Mouse (Mus musculus) liver, adult 2 months (tissue): Measurements from ENCODE around the gene Atp2c2. TPM values are rescaled to one million over a fixed set of nuclear protein-coding genes. Genes with fewer than 3 reads are reported as not detected.

Experiments
- DNase-seq: peaks from one replicate; pipeline ENCODE4 v3.0.0-alpha.2; 2011; ENCODE audit warnings: low read depth, low spot score; ENCODE audit errors: extremely low read depth
- H3K27ac ChIP-seq: fragments of 200-500 bp; replicated peaks from 2 replicates; pipeline ENCODE4 v1.5.1; 2012; ENCODE audit warnings: low read depth, mild to moderate bottlenecking, control low read depth, inconsistent platforms, low read length; ENCODE audit not compliant: insufficient read depth
- H3K27me3 ChIP-seq: fragments of 200-500 bp; 2 replicates; pipeline ENCODE4 v1.6.1; 2012; ENCODE audit warnings: mild to moderate bottlenecking, moderate library complexity, low read length, inconsistent platforms; ENCODE audit not compliant: control insufficient read depth, insufficient read depth
- H3K36me3 ChIP-seq: fragments of 200-500 bp; 2 replicates; pipeline ENCODE4 v1.6.1; 2012; ENCODE audit warnings: low read length, inconsistent platforms; ENCODE audit not compliant: control insufficient read depth, insufficient read depth
- H3K4me1 ChIP-seq: fragments of 200-500 bp; 2 replicates; pipeline ENCODE4 v1.6.1; 2011; ENCODE audit warnings: low read length; ENCODE audit not compliant: control insufficient read depth, insufficient read depth
- H3K4me3 ChIP-seq: fragments of 200-500 bp; 2 replicates; pipeline ENCODE4 v1.5.1; 2011; ENCODE audit warnings: low read depth, mild to moderate bottlenecking, control low read depth, low read length, moderate library complexity; ENCODE audit not compliant: insufficient read depth
- H3K79me2 ChIP-seq: fragments of 200-500 bp; 2 replicates; pipeline ENCODE4 v1.6.1; 2012; ENCODE audit warnings: inconsistent platforms, mild to moderate bottlenecking, low read length, moderate library complexity; ENCODE audit not compliant: control insufficient read depth, insufficient read depth
- H3K9ac ChIP-seq: fragments of 200-500 bp; 2 replicates; pipeline ENCODE4 v1.6.1; 2012; ENCODE audit warnings: low read depth, mild to moderate bottlenecking, control low read depth, inconsistent platforms, low read length
- CTCF ChIP-seq: fragments of 200-500 bp; IDR thresholded peaks from 2 replicates; pipeline ENCODE4 v1.5.1; 2011; ENCODE audit warnings: low read depth, low read length, control low read depth
- POLR2A ChIP-seq: fragments of 200-500 bp; IDR thresholded peaks from 2 replicates; pipeline ENCODE4 v1.6.1; 2011; ENCODE audit warnings: low read length, control low read depth; ENCODE audit not compliant: insufficient read depth; ENCODE audit errors: extremely low read depth
- WGBS: fragments of 180-500 bp; shearing (Covaris S2); methylation state at CpG from one replicate; pipeline ENCODE4 v1.1.7; 2018; 5-methylcytosine and 5-hydroxymethylcytosine counted together
- polyA plus RNA-seq: library from polyadenylated mRNA; depleted of rRNA; stranded (reverse); fragments of >200 nt; gene quantifications from 2 replicates; pipeline ENCODE4 v1.2.3, GENCODE M21; 2012
- total RNA-seq: library from RNA; depleted of rRNA; stranded (reverse); fragments of >200 nt; gene quantifications from 2 replicates; pipeline ENCODE4 v1.2.3, GENCODE M21; 2014

Atp2c2 gene
- total and polyA plus RNA-seq, 2 experiments: not detected

- Histone ChIP-seq H3K79me2 (no peaks in the 10 kb centered on the region), H3K4me3 (no peak overlapping the region), H3K36me3 (no peaks in the 10 kb centered on the region), H3K27ac (no peak overlapping the region), H3K9ac (no peak overlapping the region), H3K4me1 (no peaks in the 10 kb centered on the region), H3K27me3 (no peaks in the 10 kb centered on the region)
- TF ChIP-seq CTCF (no peak), POLR2A (no peak)
- no peak for DNase-seq
- WGBS: 93% methylated on average over 8 of the region's 8 CpGs
Measured at GRCm38 (mm10) chr8:119708471-119708870, 8.7 kb downstream of the Atp2c2 start.

- WGBS: 83% methylated on average over 14 of the region's 14 CpGs
- Histone ChIP-seq H3K36me3 (no peaks in the 10 kb centered on the region), H3K9ac (no peak overlapping the region), H3K4me1 (no peaks in the 10 kb centered on the region), H3K4me3 (no peak overlapping the region), H3K79me2 (no peaks in the 10 kb centered on the region), H3K27me3 (no peaks in the 10 kb centered on the region), H3K27ac (no peak overlapping the region)
- no peak for DNase-seq
- no peak for TF ChIP-seq POLR2A
- no peak for TF ChIP-seq CTCF
Measured at GRCm38 (mm10) chr8:119708878-119709702, 9.3 kb downstream of the Atp2c2 start.

DNA sequence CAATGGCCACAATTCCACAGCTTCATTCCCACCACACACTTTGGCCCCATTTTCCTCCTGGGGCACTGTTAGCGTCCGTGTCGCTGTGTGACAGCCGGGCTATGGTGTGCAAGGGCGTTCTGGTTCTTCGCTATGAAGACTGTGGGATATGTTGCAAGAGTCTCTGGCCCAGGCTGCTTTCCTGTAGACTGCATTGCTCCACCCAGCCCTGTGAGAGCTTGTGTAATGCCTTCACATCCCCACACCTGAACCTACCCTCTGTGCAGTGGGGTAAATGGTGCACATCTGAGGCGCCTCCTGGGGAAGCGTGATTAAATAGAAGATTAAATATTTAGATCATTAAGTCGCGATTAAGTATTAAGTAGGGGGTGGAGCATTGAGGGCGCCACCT lies 9.9 kb downstream of the Atp2c2 start:
- Histone ChIP-seq H3K79me2 (no peaks in the 10 kb centered on the region), H3K27me3 (no peaks in the 10 kb centered on the region), H3K4me1 (no peaks in the 10 kb centered on the region; the same call in 1 of the 2 replicates), H3K4me3 (no peak overlapping the region), H3K9ac (no peak overlapping the region), H3K27ac (no peak overlapping the region), H3K36me3 (no peaks in the 10 kb centered on the region)
- WGBS: 51% methylated on average over 11 of the region's 11 CpGs
- DNase-seq: peak; percentile 16
- TF ChIP-seq CTCF (no peak), POLR2A (no peak)

DNA sequence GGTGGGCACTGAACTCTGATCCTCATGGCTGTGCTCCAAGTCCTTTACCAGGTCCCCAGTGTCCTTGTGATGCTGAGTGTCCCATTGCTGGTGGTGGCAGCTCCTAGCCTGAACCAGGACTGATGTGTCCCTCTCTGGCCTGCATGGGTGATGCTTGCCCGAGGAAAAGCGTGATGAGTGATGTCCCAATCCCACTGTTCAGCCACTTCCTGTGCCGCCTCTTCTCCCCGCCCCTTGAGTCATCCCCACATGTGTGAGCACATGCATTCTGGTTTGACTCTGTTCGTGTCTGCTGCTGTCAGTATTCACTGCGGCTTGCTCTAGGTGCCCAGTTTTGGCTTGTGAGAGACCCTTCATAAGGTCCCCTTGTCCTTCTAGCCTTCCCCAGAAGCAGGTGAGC lies 12.4 kb downstream of the Atp2c2 start:
- no peak overlapping the region for H3K4me3 ChIP-seq
- no peaks in the 10 kb centered on the region for H3K36me3 ChIP-seq
- H3K27me3 ChIP-seq: no peaks in the 10 kb centered on the region
- DNase-seq: no peak
- H3K4me1 ChIP-seq: peaks cover 4% of the 10 kb centered on the region; the same call in 1 of the 2 replicates
- TF ChIP-seq CTCF: no peak
- TF ChIP-seq POLR2A: no peak
- no peak overlapping the region for H3K27ac ChIP-seq
- no peaks in the 10 kb centered on the region for H3K79me2 ChIP-seq
- WGBS: 77% methylated on average over 6 of the region's 6 CpGs
- no peak overlapping the region for H3K9ac ChIP-seq

GRCm38 (mm10) chr8:119713421-119713820 lies 13.6 kb downstream of the Atp2c2 start:
- Histone ChIP-seq H3K79me2 (no peaks in the 10 kb centered on the region), H3K9ac (no peak overlapping the region), H3K36me3 (no peaks in the 10 kb centered on the region), H3K4me1 (peaks cover 4% of the 10 kb centered on the region; the same call in 1 of the 2 replicates), H3K27me3 (no peaks in the 10 kb centered on the region), H3K4me3 (no peak overlapping the region), H3K27ac (no peak overlapping the region)
- no peak for DNase-seq
- no peak for TF ChIP-seq CTCF
- no peak for TF ChIP-seq POLR2A
- 88% methylated on average over 5 of the region's 5 CpGs for WGBS

DNA sequence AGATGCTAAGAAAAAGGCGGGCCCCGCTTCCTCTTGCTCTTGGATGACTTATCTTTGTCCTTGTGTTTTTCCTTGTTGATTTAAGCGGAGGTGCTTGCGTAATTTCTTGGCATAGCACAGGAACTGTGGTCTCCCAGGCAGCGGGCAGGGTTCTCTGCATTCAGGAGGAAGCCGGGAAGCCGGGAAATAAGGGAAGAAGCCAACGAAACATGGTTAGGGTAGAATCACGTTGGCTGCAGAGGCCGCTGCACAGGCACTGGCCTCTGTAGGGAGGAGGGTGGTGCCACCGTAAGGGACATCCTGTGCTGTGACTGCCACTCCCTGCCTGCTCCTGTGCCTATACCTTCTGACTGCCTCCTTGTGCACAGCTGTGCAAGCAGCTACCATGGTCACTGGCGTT lies 15.4 kb downstream of the Atp2c2 start:
- Histone ChIP-seq H3K4me3 (no peak overlapping the region), H3K27me3 (no peaks in the 10 kb centered on the region), H3K79me2 (no peaks in the 10 kb centered on the region), H3K9ac (peak overlapping the region; percentile 26; the same call in 1 of the 2 replicates), H3K36me3 (no peaks in the 10 kb centered on the region), H3K4me1 (peaks cover 4% of the 10 kb centered on the region; the same call in 1 of the 2 replicates), H3K27ac (peak overlapping the region; percentile 82)
- TF ChIP-seq POLR2A: no peak
- TF ChIP-seq CTCF: no peak
- WGBS: 13% methylated on average over 12 of the region's 12 CpGs
- DNase-seq: peak; percentile 70
